Mouse (Mus musculus) liver, adult 2 months (tissue): Measurements from ENCODE around the gene Pnpla2. TPM values are rescaled to one million over a fixed set of nuclear protein-coding genes. Genes with fewer than 3 reads are reported as not detected.

ENCODE experiments used
- DNase-seq: peaks from one replicate; pipeline ENCODE4 v3.0.0-alpha.2; 2011; ENCODE audit warnings: low read depth, low spot score; ENCODE audit errors: extremely low read depth
- H3K27ac ChIP-seq: fragments of 200-500 bp; replicated peaks from 2 replicates; pipeline ENCODE4 v1.5.1; 2012; ENCODE audit warnings: low read depth, mild to moderate bottlenecking, control low read depth, inconsistent platforms, low read length; ENCODE audit not compliant: insufficient read depth
- H3K27me3 ChIP-seq: fragments of 200-500 bp; 2 replicates; pipeline ENCODE4 v1.6.1; 2012; ENCODE audit warnings: mild to moderate bottlenecking, moderate library complexity, low read length, inconsistent platforms; ENCODE audit not compliant: control insufficient read depth, insufficient read depth
- H3K36me3 ChIP-seq: fragments of 200-500 bp; 2 replicates; pipeline ENCODE4 v1.6.1; 2012; ENCODE audit warnings: low read length, inconsistent platforms; ENCODE audit not compliant: control insufficient read depth, insufficient read depth
- H3K4me1 ChIP-seq: fragments of 200-500 bp; 2 replicates; pipeline ENCODE4 v1.6.1; 2011; ENCODE audit warnings: low read length; ENCODE audit not compliant: control insufficient read depth, insufficient read depth
- H3K4me3 ChIP-seq: fragments of 200-500 bp; 2 replicates; pipeline ENCODE4 v1.5.1; 2011; ENCODE audit warnings: low read depth, mild to moderate bottlenecking, control low read depth, low read length, moderate library complexity; ENCODE audit not compliant: insufficient read depth
- H3K79me2 ChIP-seq: fragments of 200-500 bp; 2 replicates; pipeline ENCODE4 v1.6.1; 2012; ENCODE audit warnings: inconsistent platforms, mild to moderate bottlenecking, low read length, moderate library complexity; ENCODE audit not compliant: control insufficient read depth, insufficient read depth
- H3K9ac ChIP-seq: fragments of 200-500 bp; 2 replicates; pipeline ENCODE4 v1.6.1; 2012; ENCODE audit warnings: low read depth, mild to moderate bottlenecking, control low read depth, inconsistent platforms, low read length
- CTCF ChIP-seq: fragments of 200-500 bp; IDR thresholded peaks from 2 replicates; pipeline ENCODE4 v1.5.1; 2011; ENCODE audit warnings: low read depth, low read length, control low read depth
- POLR2A ChIP-seq: fragments of 200-500 bp; IDR thresholded peaks from 2 replicates; pipeline ENCODE4 v1.6.1; 2011; ENCODE audit warnings: low read length, control low read depth; ENCODE audit not compliant: insufficient read depth; ENCODE audit errors: extremely low read depth
- whole genome bisulfite sequencing: fragments of 180-500 bp; shearing (Covaris S2); methylation state at CpG from one replicate; pipeline ENCODE4 v1.1.7; 2018; 5-methylcytosine and 5-hydroxymethylcytosine counted together
- polyA plus RNA-seq: library from polyadenylated mRNA; depleted of rRNA; stranded (reverse); fragments of >200 nt; gene quantifications from 2 replicates; pipeline ENCODE4 v1.2.3, GENCODE M21; 2012
- total RNA-seq: library from RNA; depleted of rRNA; stranded (reverse); fragments of >200 nt; gene quantifications from 2 replicates; pipeline ENCODE4 v1.2.3, GENCODE M21; 2014

The Pnpla2 gene
- total and polyA plus RNA-seq, 2 experiments: 22.6 to 84.8 TPM

DNA sequence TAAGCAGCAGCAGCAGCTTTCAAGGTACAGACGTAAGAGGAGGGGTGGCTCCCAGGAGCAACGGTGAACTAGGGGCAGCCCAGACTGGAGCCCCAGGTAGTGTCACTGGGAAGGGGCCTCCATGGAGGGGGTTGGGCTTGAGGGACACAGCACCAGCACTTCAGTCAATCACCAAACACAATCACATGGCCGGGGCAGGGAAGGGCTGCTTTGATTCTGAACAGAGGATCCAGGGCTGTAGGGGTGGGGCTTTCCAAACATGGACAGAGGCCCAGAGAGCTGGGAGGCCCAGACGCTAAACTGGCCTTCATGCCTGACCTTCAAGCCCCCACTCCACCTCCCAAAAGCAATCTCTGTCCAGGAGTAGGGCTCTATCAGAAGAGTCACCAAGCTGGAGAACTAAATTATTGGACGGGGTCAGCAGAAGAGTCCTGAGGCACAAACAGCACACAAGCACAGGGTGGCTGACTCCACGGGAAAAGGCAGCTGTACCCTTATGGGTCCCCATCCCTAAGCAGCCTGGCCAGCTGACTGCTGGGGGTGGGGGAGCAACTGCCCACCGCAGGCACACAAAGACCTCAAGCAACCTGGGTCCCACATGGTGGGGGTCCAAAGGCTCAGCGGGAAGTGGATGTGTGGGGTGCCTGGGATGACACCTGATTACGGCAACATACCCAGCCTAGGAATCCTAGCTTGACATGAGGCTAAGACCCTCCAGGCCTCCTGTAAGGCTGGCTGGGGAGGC lies 25.0 kb upstream of the Pnpla2 start:
- H3K79me2 ChIP-seq: no peaks in the 10 kb centered on the region; the same call in 1 of the 2 replicates
- 61% methylated on average over 9 of the region's 9 CpGs for WGBS
- peaks cover 13% of the 10 kb centered on the region for H3K4me1 ChIP-seq
- DNase-seq: peak; percentile 59
- H3K27me3 ChIP-seq: no peaks in the 10 kb centered on the region
- H3K27ac ChIP-seq: no peak overlapping the region
- no peak overlapping the region for H3K9ac ChIP-seq
- peaks cover 9% of the 10 kb centered on the region; the same call in 1 of the 2 replicates for H3K36me3 ChIP-seq
- no peak overlapping the region for H3K4me3 ChIP-seq
- TF ChIP-seq CTCF (no peak), POLR2A (0 out of 2 replicates have a peak, but pooled peaks have one; percentile 10)

DNA sequence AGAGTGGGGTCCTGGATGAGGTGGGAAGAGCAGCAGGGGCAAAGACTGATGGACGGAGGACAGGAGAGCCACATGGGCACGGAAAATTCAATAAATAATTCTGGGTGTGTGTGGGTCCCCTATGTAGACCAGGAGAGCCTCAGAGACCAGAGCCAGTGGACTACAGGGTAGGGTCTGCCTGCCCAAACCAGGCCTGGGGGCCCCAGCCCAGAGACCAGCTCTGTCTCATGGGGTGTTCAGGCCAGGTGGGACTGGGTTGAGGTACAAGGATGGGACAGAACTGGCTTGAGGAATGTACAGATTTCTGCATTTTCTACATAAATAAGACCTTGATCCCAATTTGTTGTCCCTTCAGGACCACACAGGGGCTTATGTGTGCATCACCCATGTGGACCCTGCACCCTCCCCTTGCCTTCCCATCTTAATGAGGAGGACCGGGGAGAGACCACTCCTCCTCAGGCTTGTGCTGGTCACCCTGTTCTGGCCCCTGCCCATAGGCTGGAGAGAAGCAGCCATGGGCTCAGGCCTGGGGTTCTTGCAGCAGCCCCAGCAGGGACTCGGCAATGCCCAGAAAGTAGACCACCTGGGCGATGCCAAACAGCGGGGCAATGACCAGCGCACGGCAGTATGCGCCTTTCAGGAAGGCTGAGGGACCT lies 24.3 kb upstream of the Pnpla2 start:
- Histone ChIP-seq H3K27me3 (no peaks in the 10 kb centered on the region), H3K4me1 (peaks cover 17% of the 10 kb centered on the region), H3K79me2 (no peaks in the 10 kb centered on the region; the same call in 1 of the 2 replicates), H3K9ac (no peak overlapping the region), H3K27ac (no peak overlapping the region), H3K36me3 (peaks cover 9% of the 10 kb centered on the region; the same call in 1 of the 2 replicates), H3K4me3 (no peak overlapping the region)
- WGBS: 90% methylated on average over 9 of the region's 9 CpGs
- DNase-seq: no peak
- TF ChIP-seq CTCF (no peak), POLR2A (no peak)

DNA sequence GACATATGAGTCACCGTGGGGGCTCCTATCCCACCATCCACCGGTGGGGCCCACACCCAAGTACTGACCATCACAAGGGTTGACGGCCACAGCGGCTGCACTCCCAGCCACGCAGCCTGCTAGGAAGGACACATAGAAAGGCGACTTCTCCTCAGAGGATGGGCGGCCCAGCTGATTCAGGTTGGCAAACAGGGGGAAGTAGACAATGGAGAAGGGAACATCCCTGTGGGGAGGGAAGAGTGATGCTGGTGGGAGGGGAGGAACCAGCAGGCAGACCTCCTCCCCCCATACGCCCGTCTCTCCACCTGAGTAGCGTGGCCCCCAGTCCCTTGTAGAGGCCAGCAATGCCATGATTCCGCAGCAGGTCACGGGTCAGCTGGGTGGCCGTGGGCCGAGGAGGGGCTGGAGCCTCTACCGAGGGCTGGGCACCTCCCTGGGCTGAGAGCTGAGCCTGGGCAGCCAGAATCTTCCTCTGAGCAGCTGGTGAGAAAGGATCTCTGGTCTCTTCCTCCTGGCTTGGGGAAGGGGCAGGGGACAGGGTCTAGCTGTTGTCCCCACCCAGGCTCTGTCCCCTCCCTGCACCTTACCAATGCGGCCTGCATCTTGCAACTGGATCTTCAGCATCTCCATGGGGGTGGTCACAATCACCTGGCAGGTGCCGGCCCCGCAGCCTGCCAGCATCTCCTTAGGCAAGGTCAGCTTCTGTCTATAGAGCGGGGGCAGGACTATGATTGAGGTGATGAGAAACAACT lies 23.4 kb upstream of the Pnpla2 start:
- no peaks in the 10 kb centered on the region for H3K27me3 ChIP-seq
- H3K4me1 ChIP-seq: peaks cover 23% of the 10 kb centered on the region
- peak overlapping the region; percentile 95 for H3K27ac ChIP-seq
- WGBS: 91% methylated on average over 19 of the region's 19 CpGs
- no peak for DNase-seq
- H3K9ac ChIP-seq: peak overlapping the region; percentile 67
- no peak overlapping the region for H3K4me3 ChIP-seq
- peaks cover 9% of the 10 kb centered on the region; the same call in 1 of the 2 replicates for H3K36me3 ChIP-seq
- no peak for TF ChIP-seq CTCF
- TF ChIP-seq POLR2A: no peak
- H3K79me2 ChIP-seq: no peaks in the 10 kb centered on the region; the same call in 1 of the 2 replicates

DNA sequence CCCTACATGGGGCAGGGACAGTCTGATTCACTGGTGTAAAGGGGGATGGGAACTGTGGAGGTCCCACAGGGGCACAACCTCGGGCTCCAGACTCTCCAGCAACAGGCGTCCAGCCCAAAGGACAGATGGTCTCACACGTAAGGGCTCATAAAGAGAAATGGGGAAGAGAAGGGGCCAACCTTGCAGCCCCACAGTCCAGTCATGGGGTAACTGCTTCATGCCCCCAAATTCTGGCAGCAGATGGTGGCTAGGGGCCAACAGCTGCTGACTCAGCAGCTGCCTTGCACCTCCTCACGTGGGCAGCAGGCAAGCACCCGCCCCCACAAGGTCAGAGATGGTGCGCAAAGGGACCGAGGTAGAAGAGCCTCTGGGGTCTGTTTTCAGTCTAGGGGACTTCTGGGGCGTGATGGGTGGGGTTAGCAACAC lies 22.8 kb upstream of the Pnpla2 start:
- Histone ChIP-seq H3K27me3 (no peaks in the 10 kb centered on the region), H3K9ac (peak overlapping the region; percentile 67), H3K36me3 (peaks cover 9% of the 10 kb centered on the region; the same call in 1 of the 2 replicates), H3K27ac (peak overlapping the region; percentile 95), H3K4me3 (peak overlapping the region; percentile 41), H3K4me1 (peaks cover 24% of the 10 kb centered on the region), H3K79me2 (no peaks in the 10 kb centered on the region; the same call in 1 of the 2 replicates)
- 44% methylated on average over 8 of the region's 8 CpGs for WGBS
- TF ChIP-seq CTCF: no peak
- no peak for TF ChIP-seq POLR2A
- DNase-seq: peak; percentile 58

DNA sequence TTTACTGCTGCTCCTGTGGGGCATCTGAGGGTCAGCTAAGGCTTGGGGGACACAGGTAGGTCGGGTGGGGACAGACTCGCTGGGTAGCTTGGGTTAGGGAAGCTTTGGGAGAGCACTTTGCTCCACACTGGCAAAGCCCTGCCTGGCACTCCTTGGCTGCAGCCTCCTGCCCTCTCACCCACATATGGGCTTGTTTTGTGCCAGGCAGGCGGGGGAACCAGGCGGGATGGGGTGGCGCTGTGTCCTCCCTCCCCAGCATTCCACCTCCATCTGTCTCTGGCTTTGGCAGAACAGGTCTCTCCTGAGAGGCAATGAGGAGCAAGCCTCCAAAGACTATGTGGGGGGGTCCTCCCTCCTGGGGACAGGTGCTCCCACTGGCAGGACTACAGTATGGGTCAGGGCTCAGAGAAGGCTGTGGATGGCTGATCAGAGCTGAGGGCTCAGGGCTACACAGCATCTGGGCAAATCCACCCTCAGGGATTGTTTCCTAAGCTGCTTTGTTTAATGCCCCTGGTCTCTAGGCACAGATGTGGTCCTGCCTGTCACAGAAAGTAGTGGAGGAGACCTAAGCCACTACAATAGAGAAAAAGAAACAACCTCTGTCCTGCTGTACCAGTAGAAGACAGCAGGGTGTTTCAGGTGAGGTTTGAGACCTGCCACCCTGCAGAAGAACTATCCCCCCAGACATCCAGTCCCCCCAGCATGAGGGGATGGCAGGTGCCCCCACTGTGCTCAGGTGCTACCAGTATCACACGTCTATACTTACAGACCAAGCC lies 22.1 kb upstream of the Pnpla2 start:
- Histone ChIP-seq H3K4me1 (peaks cover 24% of the 10 kb centered on the region), H3K9ac (peak overlapping the region; percentile 67), H3K27me3 (no peaks in the 10 kb centered on the region), H3K27ac (peak overlapping the region; percentile 95), H3K36me3 (peaks cover 9% of the 10 kb centered on the region; the same call in 1 of the 2 replicates), H3K79me2 (no peaks in the 10 kb centered on the region; the same call in 1 of the 2 replicates), H3K4me3 (peak overlapping the region; percentile 48)
- 30% methylated on average over 6 of the region's 6 CpGs for WGBS
- TF ChIP-seq CTCF (no peak), POLR2A (0 out of 2 replicates have a peak, but pooled peaks have one; percentile 35)
- peak; percentile 89 for DNase-seq
